Mouse (Mus musculus) forebrain, embryonic 14.5 days (tissue): ENCODE data around the gene Hgd. TPM values are rescaled to one million over a fixed set of nuclear protein-coding genes. Genes with fewer than 3 reads are reported as not detected.

Experiments used
- ATAC-seq: fragments of 200-750 bp; cut with Nextera tagmentation; 2 replicates; pipeline ENCODE4 v1.8.0; 2017; ENCODE audit warnings: mild to moderate bottlenecking, moderate library complexity
- DNase-seq: peaks from one replicate; pipeline ENCODE4 v3.0.0-alpha.2; 2015; ENCODE audit warnings: low spot score
- H3K27ac ChIP-seq: fragments of 300-500 bp; sonication (generic); 2 replicates; pipeline ENCODE4 v1.5.1; 2014; ENCODE audit warnings: low read depth, mild to moderate bottlenecking, control low read depth, low read length, moderate library complexity
- H3K27me3 ChIP-seq: fragments of 300-500 bp; sonication (generic); replicated peaks from 2 replicates; pipeline ENCODE4 v1.6.1; 2014; ENCODE audit warnings: low read length, control low read depth, mixed read lengths; ENCODE audit not compliant: control insufficient read depth, insufficient read depth
- H3K36me3 ChIP-seq: fragments of 300-500 bp; sonication (generic); 2 replicates; pipeline ENCODE4 v1.6.1; 2014; ENCODE audit warnings: low read length, control low read depth; ENCODE audit not compliant: control insufficient read depth, insufficient read depth
- H3K4me1 ChIP-seq: fragments of 300-500 bp; sonication (generic); 2 replicates; pipeline ENCODE4 v1.6.1; 2014; ENCODE audit warnings: antibody characterized with exemption, low read length, control low read depth; ENCODE audit not compliant: control insufficient read depth, insufficient read depth
- H3K4me2 ChIP-seq: fragments of 300-500 bp; sonication (generic); 2 replicates; pipeline ENCODE4 v1.6.1; 2014; ENCODE audit warnings: mild to moderate bottlenecking, control low read depth, low read length
- H3K4me3 ChIP-seq: fragments of 300-500 bp; sonication (generic); 2 replicates; pipeline ENCODE4 v1.5.1; 2014; ENCODE audit warnings: low read depth, low read length, control low read depth
- H3K9ac ChIP-seq: fragments of 300-500 bp; sonication (generic); 2 replicates; pipeline ENCODE4 v1.6.1; 2014; ENCODE audit warnings: mild to moderate bottlenecking, low read length, control low read depth, moderate library complexity
- H3K9me3 ChIP-seq: fragments of 300-500 bp; sonication (generic); replicated peaks from 2 replicates; pipeline ENCODE4 v1.6.1; 2016; ENCODE audit warnings: low read length, control low read depth, mixed read lengths; ENCODE audit not compliant: control insufficient read depth
- WGBS: fragments of 180-500 bp; shearing (Covaris S2); extraction: QIAGEN DNeasy Blood & Tissue Kit; methylation state at CpG from one replicate; pipeline ENCODE4 v1.1.7; 2014; 5-methylcytosine and 5-hydroxymethylcytosine counted together
- polyA plus RNA-seq: library from polyadenylated mRNA; unstranded; fragments of >200 nt; fragmentation: Nextera tagmentation; extraction: Ambion mirVana; gene quantifications from 2 replicates; pipeline ENCODE4 v1.2.1, GENCODE M21; 2014

Hgd gene
- polyA plus RNA-seq, 1 experiment from 2014 or later = not detected

- DNase-seq = no peak
- Histone ChIP-seq H3K27ac (no peak overlapping the region), H3K9ac (no peak overlapping the region), H3K4me1 (no peaks in the 10 kb centered on the region), H3K9me3 (no peaks in the 10 kb centered on the region), H3K4me2 (no peak overlapping the region), H3K27me3 (no peaks in the 10 kb centered on the region), H3K4me3 (no peak overlapping the region), H3K36me3 (no peaks in the 10 kb centered on the region)
- no peak for ATAC-seq
- 66% methylated on average over 3 of the region's 3 CpGs for WGBS
Observed at GRCm38 (mm10) chr16:37550266-37550665, 29.7 kb upstream of the Hgd start.

- H3K9me3 ChIP-seq = no peaks in the 10 kb centered on the region
- H3K27ac ChIP-seq = no peak overlapping the region
- ATAC-seq (no peak), DNase-seq (no peak)
- 95% methylated on average over 2 of the region's 2 CpGs for WGBS
- H3K27me3 ChIP-seq = no peaks in the 10 kb centered on the region
- H3K4me3 ChIP-seq = no peak overlapping the region
- H3K4me1 ChIP-seq = no peaks in the 10 kb centered on the region
- H3K9ac ChIP-seq = no peak overlapping the region
- H3K36me3 ChIP-seq = no peaks in the 10 kb centered on the region
- H3K4me2 ChIP-seq = no peak overlapping the region
Observed at GRCm38 (mm10) chr16:37550981-37551380, 29.0 kb upstream of the Hgd start.

- Histone ChIP-seq H3K36me3 (peaks cover 10% of the 10 kb centered on the region), H3K4me2 (no peak overlapping the region), H3K9me3 (no peaks in the 10 kb centered on the region), H3K4me1 (no peaks in the 10 kb centered on the region), H3K9ac (no peak overlapping the region), H3K27me3 (no peaks in the 10 kb centered on the region), H3K4me3 (no peak overlapping the region), H3K27ac (no peak overlapping the region)
- no peak for DNase-seq
- WGBS = 96% methylated on average over 3 of the region's 3 CpGs
- ATAC-seq = no peak
Observed at GRCm38 (mm10) chr16:37552824-37553223, 27.1 kb upstream of the Hgd start.

- Histone ChIP-seq H3K27ac (no peak overlapping the region), H3K4me3 (no peak overlapping the region), H3K9ac (no peak overlapping the region), H3K4me1 (peaks cover 4% of the 10 kb centered on the region; the same call in 1 of the 2 replicates), H3K9me3 (no peaks in the 10 kb centered on the region), H3K27me3 (no peaks in the 10 kb centered on the region), H3K4me2 (no peak overlapping the region), H3K36me3 (peaks cover 10% of the 10 kb centered on the region)
- DNase-seq (no peak), ATAC-seq (no peak)
- 41% methylated on average over 6 of the region's 6 CpGs for WGBS
Observed at GRCm38 (mm10) chr16:37562414-37562813, 17.5 kb upstream of the Hgd start.

GRCm38 (mm10) chr16:37562961-37563360 is 17.0 kb upstream of the Hgd start:
- H3K9ac ChIP-seq = no peak overlapping the region
- H3K4me2 ChIP-seq = no peak overlapping the region
- DNase-seq (no peak), ATAC-seq (no peak)
- no peak overlapping the region for H3K4me3 ChIP-seq
- peaks cover 4% of the 10 kb centered on the region; the same call in 1 of the 2 replicates for H3K4me1 ChIP-seq
- H3K9me3 ChIP-seq = no peaks in the 10 kb centered on the region
- 79% methylated on average over 5 of the region's 5 CpGs for WGBS
- H3K27me3 ChIP-seq = no peaks in the 10 kb centered on the region
- peaks cover 5% of the 10 kb centered on the region for H3K36me3 ChIP-seq
- no peak overlapping the region for H3K27ac ChIP-seq

GRCm38 (mm10) chr16:37565117-37565516 is 14.8 kb upstream of the Hgd start:
- H3K4me1 ChIP-seq = peaks cover 4% of the 10 kb centered on the region; the same call in 1 of the 2 replicates
- ATAC-seq (no peak), DNase-seq (no peak)
- 90% methylated on average over 1 of the region's 1 CpGs for WGBS
- H3K27me3 ChIP-seq = no peaks in the 10 kb centered on the region
- no peak overlapping the region for H3K27ac ChIP-seq
- no peaks in the 10 kb centered on the region for H3K36me3 ChIP-seq
- no peak overlapping the region for H3K4me3 ChIP-seq
- no peak overlapping the region for H3K4me2 ChIP-seq
- no peak overlapping the region for H3K9ac ChIP-seq
- no peaks in the 10 kb centered on the region for H3K9me3 ChIP-seq

GRCm38 (mm10) chr16:37566107-37566506 is 13.8 kb upstream of the Hgd start:
- Histone ChIP-seq H3K4me3 (no peak overlapping the region), H3K36me3 (no peaks in the 10 kb centered on the region), H3K4me1 (peaks cover 4% of the 10 kb centered on the region; the same call in 1 of the 2 replicates), H3K27ac (no peak overlapping the region), H3K27me3 (no peaks in the 10 kb centered on the region), H3K9me3 (no peaks in the 10 kb centered on the region), H3K9ac (no peak overlapping the region), H3K4me2 (no peak overlapping the region)
- 73% methylated on average over 6 of the region's 6 CpGs for WGBS
- ATAC-seq (0 out of 2 replicates have a peak, but pooled peaks have one; percentile 12), DNase-seq (no peak)

GRCm38 (mm10) chr16:37567113-37568050 is 12.6 kb upstream of the Hgd start:
- Histone ChIP-seq H3K4me2 (no peak overlapping the region), H3K9ac (no peak overlapping the region), H3K27me3 (no peaks in the 10 kb centered on the region), H3K9me3 (no peaks in the 10 kb centered on the region), H3K27ac (no peak overlapping the region), H3K4me1 (peaks cover 4% of the 10 kb centered on the region; the same call in 1 of the 2 replicates), H3K4me3 (no peak overlapping the region), H3K36me3 (peaks cover 3% of the 10 kb centered on the region; the same call in 1 of the 2 replicates)
- ATAC-seq (peak; percentile 50; the same call in 1 of the 2 replicates), DNase-seq (no peak)
- 74% methylated on average over 12 of the region's 12 CpGs for WGBS

- no peak overlapping the region for H3K9ac ChIP-seq
- 63% methylated on average over 3 of the region's 3 CpGs for WGBS
- H3K36me3 ChIP-seq = peaks cover 8% of the 10 kb centered on the region; the same call in 1 of the 2 replicates
- 0 out of 2 replicates have a peak overlapping the region, but pooled peaks have one; percentile 4 for H3K27ac ChIP-seq
- no peak overlapping the region for H3K4me3 ChIP-seq
- no peaks in the 10 kb centered on the region for H3K9me3 ChIP-seq
- DNase-seq (no peak), ATAC-seq (no peak)
- H3K4me2 ChIP-seq = no peak overlapping the region
- H3K4me1 ChIP-seq = peaks cover 2% of the 10 kb centered on the region; the same call in 1 of the 2 replicates
- H3K27me3 ChIP-seq = no peaks in the 10 kb centered on the region
Observed at GRCm38 (mm10) chr16:37571554-37571953, 8.4 kb upstream of the Hgd start.
